Mouse (Mus musculus) adrenal gland, adult (tissue): ENCODE measurements around the gene Lysmd1.

Experiments used
- DNase-seq, 2 experiments: peaks; one replicate each; pipeline ENCODE4 v3.0.0; 2022 to 2023; ENCODE audit warnings: low spot score in 1 of 2; ENCODE audit not compliant: inconsistent age in 2 of 2

The Lysmd1 gene

DNA sequence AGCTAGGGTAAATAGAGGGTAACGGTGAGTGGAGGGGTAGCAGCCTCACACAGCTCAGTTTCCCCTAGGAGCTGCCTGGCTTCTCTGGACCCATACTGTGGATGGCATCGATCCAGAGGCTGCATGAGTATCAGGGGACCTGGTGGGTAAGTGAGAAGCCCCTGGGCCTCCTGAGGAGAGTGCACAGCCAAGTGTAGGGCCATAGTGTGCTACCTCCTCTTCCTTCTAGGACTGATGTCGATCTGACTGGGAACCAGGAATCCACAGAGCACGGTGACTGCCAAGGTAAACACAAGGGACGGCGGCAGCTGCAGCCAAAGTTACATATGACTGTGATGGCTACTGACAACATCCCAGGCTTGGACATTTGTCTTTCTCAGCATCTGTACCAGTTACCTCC lies 37.2 kb downstream of the Lysmd1 start:
- no peak for DNase-seq

DNA sequence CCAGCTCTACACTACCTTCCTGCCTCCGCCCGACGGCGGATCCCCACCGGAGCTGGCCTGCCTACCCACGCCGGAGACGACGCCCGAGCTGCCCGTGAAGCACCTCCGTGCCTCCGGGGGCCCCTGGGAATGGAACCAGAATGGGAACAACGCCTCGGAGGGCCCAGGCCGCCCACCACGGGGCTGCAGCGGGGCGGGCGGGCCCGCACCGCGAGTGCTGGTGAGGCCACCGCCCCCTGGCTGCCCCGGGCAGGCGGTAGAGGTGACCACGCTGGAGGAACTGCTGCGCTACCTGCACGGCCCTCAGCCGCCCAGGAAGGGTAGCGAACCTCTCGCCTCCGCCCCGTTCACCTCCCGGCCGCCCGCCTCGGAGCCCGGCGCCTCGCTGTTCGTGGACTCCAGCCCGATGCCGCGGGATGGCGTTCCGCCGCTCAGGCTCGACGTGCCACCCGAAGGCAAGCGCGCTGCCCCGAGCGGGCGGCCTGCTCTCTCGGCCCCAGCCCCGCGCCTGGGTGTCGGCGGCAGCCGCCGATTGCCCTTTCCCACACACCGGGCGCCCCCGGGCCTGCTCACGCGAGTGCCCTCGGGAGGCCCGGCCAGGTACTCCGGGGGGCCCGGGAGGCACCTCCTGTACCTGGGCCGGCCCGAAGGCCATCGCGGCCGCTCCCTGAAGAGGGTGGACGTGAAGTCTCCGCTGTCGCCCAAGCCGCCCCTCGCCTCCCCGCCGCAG lies 38.8 kb downstream of the Lysmd1 start:
- no peak for DNase-seq

DNA sequence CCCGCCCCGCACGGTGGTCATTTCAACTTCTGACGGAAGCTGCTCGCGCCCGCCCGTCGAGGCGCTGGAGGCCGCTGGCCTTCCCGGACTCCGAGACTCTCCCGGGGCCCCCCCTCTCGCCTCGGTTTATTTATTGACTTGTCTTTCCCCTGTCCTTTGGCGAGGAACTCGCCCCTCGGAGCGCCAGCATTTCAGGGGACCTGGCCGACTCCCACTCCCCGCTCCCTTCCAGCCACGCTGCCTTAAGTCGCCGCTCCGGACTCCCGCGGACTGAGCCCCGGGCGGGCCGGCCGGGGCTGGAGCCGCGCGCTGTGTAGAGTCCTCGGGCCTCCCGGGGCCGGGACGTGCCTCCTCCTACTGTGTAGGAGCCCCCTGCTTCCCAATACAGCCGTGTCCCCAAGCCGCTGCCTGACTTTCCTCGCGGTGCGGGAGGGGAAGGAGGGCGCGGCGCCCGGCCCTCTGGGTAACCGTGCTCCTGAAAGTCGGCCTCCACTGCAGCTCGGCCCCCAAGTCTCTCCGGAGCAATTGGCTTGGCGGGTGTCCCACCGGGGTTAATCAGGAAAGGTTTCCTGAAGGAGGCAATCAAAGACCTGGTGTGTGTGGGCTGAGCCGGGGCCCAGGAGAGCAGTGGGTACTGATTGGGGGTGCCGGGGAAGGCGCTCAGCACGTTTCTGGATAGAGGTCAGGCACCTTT lies 39.5 kb downstream of the Lysmd1 start:
- DNase-seq, result peak; percentile 36 to 71

- DNase-seq, result peak; percentile 85 to 96
These were observed 40.2 kb downstream of the Lysmd1 start for GRCm38 (mm10) chr3:95174011-95174592.

- DNase-seq, result no peak
These were observed 42.6 kb downstream of the Lysmd1 start for GRCm38 (mm10) chr3:95176500-95176899.

DNA sequence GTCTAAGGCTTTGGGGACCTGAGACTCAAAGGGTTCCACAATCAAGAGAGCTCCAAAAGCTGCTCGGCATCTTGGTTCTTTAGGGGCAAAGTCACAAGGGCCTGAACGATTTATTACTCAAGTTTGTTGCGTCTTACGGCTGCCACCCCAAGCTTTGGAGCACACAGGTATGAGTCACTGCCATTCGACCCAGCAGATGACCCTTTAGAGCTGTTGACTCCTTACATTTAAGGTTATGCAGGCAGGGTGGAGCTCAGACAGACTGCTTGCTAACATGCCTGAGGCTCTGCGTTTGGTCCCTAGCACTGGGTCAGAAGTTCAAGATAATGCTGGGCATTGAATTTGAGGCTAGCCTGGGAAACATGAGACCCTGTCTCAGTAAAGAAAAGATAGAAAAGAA lies 43.7 kb downstream of the Lysmd1 start:
- DNase-seq, result no peak

- no peak for DNase-seq
These were observed 45.1 kb downstream of the Lysmd1 start for GRCm38 (mm10) chr3:95178948-95179347.

DNA sequence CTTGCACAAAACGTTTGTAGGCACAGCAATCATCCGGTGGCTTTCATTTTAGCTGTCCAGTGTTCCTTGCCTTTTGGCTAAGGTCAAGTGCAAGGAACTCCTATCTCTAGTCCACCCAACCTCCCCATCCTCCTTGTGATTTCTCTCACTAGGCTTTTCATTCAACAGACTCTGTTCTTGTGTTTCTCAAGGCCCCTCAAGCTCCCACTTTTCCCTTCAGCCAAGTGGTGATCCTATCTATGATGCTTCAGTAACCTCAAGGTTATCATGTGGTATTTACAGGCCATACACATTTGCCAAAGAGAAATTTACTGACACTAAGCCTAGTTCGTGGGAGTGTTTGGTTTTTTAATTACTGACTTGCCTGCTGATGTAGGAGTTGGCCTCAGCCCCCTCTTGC lies 46.0 kb downstream of the Lysmd1 start:
- DNase-seq, result peak in 1 of 2 experiments; percentile 55

DNA sequence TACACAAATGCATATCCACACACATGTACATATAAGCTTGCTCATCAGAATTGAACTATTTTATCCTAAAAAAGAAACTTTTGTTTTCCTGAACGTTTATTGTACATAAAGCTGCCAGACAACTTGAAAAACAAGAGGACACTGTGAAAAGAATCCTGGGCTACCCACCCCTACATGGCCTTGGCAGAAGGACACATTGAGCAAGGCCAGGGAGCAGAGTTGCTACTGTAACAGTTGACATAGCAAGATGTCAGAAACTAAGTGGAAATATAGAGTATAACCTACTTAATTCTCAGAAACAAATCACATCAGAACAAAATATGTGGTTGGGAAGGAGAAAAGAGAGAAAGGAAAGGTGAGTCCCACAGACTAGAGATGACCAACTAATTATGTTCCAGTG lies 48.0 kb downstream of the Lysmd1 start:
- DNase-seq, result peak; percentile 65 to 80

DNA sequence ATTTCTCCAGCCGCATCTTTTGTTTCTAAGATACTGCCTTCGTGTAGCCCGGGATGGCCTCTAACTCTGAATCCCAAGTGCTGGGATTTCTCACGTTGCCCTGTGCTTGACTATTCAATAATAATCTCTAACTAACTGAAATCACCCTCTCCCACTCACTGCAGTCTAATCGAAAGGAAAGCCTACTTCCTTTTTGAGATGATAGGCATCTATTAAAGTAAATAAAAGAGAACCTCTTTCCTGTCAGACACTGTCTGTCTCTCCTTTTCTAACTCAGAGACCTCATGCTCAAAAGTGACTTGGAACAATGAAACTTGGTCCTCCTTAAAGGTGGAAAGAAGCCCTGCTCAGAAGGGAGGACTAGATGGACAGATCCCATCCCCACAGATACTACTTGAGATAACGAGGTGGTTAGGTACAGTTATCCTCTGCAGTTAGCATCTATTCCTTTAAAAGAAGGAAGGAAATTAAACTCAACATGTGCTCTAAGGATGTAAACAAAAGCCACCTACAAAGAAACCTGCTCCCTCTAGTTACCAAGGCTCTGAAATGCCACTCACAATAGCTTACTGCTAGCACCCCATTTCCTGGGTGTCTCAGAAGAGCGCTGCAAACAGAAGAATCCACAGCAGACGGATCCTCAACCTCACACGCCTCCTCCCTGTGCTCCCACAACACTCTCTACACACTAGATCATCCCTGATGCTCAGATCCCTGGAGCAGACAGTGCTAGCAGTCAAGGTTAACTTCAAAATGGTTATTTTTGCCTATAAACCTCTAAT lies 51.1 kb downstream of the Lysmd1 start:
- DNase-seq, result no peak

GRCm38 (mm10) chr3:95186100-95186499 lies 52.2 kb downstream of the Lysmd1 start:
- DNase-seq, result no peak

- peak in 1 of 2 experiments; percentile 58 for DNase-seq
These were observed 53.0 kb downstream of the Lysmd1 start for GRCm38 (mm10) chr3:95186888-95187287.
